Mouse (Mus musculus): Measurements from ENCODE around the gene Gm37240. TPM values are rescaled to one million over a fixed set of nuclear protein-coding genes. Genes with fewer than 3 reads are reported as not detected.

Gm37240 gene
- polyA plus RNA-seq, 1 experiment from 2014 or later = 1.1 TPM

DNA sequence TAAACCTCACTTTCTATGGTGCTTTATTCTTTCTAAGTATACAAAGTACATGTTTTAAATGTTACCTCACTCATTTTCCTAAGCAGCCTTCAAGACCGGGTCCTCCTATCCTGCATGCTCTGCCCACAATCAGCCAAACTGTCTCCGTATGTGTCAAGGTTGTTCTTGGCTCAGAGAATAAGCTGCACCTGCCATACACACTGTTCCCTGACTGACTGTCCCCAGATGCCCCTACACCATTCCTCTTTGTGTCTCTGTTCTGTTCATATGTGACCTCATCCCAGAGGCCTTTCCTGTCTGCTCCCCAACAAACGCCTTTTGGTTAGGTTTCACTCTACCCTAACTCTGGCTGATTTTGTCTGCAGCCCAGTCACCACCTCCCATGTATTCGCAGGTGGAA, 60.0 kb downstream of the Gm37240 start:
- Histone ChIP-seq H3K27me3 (replicated peaks; ENCODE audit: control insufficient read depth, insufficient read depth, low read length) (no peaks in the 10 kb centered on the region), H3K4me2 (ENCODE audit: low read length) (no peak overlapping the region), H3K36me3 (ENCODE audit: control insufficient read depth, insufficient read depth, low read length) (no peaks in the 10 kb centered on the region), H3K4me3 (ENCODE audit: low read depth, low read length) (no peak overlapping the region), H3K9ac (ENCODE audit: low read length) (no peak overlapping the region), H3K27ac (ENCODE audit: low read depth, low read length) (no peak overlapping the region), H3K4me1 (ENCODE audit: control insufficient read depth, insufficient read depth, low read length) (0 out of 2 replicates have a peak, but pooled peaks cover 3% of the 10 kb centered on the region), H3K9me3 (replicated peaks; ENCODE audit: control insufficient read depth, low read length) (no peaks in the 10 kb centered on the region)
- WGBS = 68% methylated on average over 4 of the region's 4 CpGs
- DNase-seq (ENCODE audit: low spot score) (no peak), ATAC-seq (no peak)

GRCm38 (mm10) chr3:85820839-85821548, 66.3 kb downstream of the Gm37240 start:
- no peak overlapping the region for H3K4me2 ChIP-seq (ENCODE audit: low read length)
- no peak for ATAC-seq
- peak; percentile 16 for DNase-seq (ENCODE audit: low spot score)

GRCm38 (mm10) chr3:85819319-85819718, 68.0 kb downstream of the Gm37240 start:
- Histone ChIP-seq H3K36me3 (ENCODE audit: control insufficient read depth, insufficient read depth, low read length) (no peaks in the 10 kb centered on the region), H3K4me1 (ENCODE audit: control insufficient read depth, insufficient read depth, low read length) (no peaks in the 10 kb centered on the region), H3K4me2 (ENCODE audit: low read length) (no peak overlapping the region), H3K9me3 (replicated peaks; ENCODE audit: control insufficient read depth, low read length) (no peaks in the 10 kb centered on the region), H3K27ac (ENCODE audit: low read depth, low read length) (no peak overlapping the region), H3K9ac (ENCODE audit: low read length) (no peak overlapping the region), H3K4me3 (ENCODE audit: low read depth, low read length) (no peak overlapping the region), H3K27me3 (replicated peaks; ENCODE audit: control insufficient read depth, insufficient read depth, low read length) (no peaks in the 10 kb centered on the region)
- no peak for DNase-seq (ENCODE audit: low spot score)
- no peak for ATAC-seq
- 81% methylated on average over 3 of the region's 3 CpGs for WGBS

More at GRCm38 (mm10) chr3:85820839-85821548, 66.3 kb downstream of the Gm37240 start:
- H3K4me1 ChIP-seq (ENCODE audit: control insufficient read depth, insufficient read depth, low read length) = no peaks in the 10 kb centered on the region
- no peaks in the 10 kb centered on the region for H3K9me3 ChIP-seq (replicated peaks; ENCODE audit: control insufficient read depth, low read length)
- H3K36me3 ChIP-seq (ENCODE audit: control insufficient read depth, insufficient read depth, low read length) = no peaks in the 10 kb centered on the region
- H3K27ac ChIP-seq (ENCODE audit: low read depth, low read length) = 0 out of 2 replicates have a peak overlapping the region, but pooled peaks have one; percentile 21
- no peaks in the 10 kb centered on the region for H3K27me3 ChIP-seq (replicated peaks; ENCODE audit: control insufficient read depth, insufficient read depth, low read length)
- H3K9ac ChIP-seq (ENCODE audit: low read length) = no peak overlapping the region
- 78% methylated on average over 15 of the region's 15 CpGs for WGBS
- H3K4me3 ChIP-seq (ENCODE audit: low read depth, low read length) = no peak overlapping the region

GRCm38 (mm10) chr3:85817191-85817590, 70.1 kb downstream of the Gm37240 start, which contains the start of gene Fam160a1:
Gene Fam160a1 (minus strand): TSS chr3:85817291.
- Histone ChIP-seq H3K4me3 (ENCODE audit: low read depth, low read length) (no peak within 1 kb of the TSS), H3K9me3 (replicated peaks; ENCODE audit: control insufficient read depth, low read length) (no peaks in the 10 kb centered on the region), H3K27ac (ENCODE audit: low read depth, low read length) (no peak within 1 kb of the TSS), H3K9ac (ENCODE audit: low read length) (no peak within 1 kb of the TSS), H3K4me1 (ENCODE audit: control insufficient read depth, insufficient read depth, low read length) (no peaks in the 10 kb centered on the region), H3K4me2 (ENCODE audit: low read length) (no peak within 1 kb of the TSS), H3K36me3 (ENCODE audit: control insufficient read depth, insufficient read depth, low read length) (no peaks in the 10 kb centered on the region), H3K27me3 (replicated peaks; ENCODE audit: control insufficient read depth, insufficient read depth, low read length) (no peaks in the 10 kb centered on the region)
- DNase-seq (ENCODE audit: low spot score) (no peak), ATAC-seq (no peak)
- 97% methylated on average over 2 of the region's 2 CpGs for WGBS

- ATAC-seq (no peak), DNase-seq (ENCODE audit: low spot score) (no peak)
- no peak overlapping the region for H3K4me3 ChIP-seq (ENCODE audit: low read depth, low read length)
- H3K27me3 ChIP-seq (replicated peaks; ENCODE audit: control insufficient read depth, insufficient read depth, low read length) = no peaks in the 10 kb centered on the region
- H3K27ac ChIP-seq (ENCODE audit: low read depth, low read length) = no peak overlapping the region
- H3K9ac ChIP-seq (ENCODE audit: low read length) = no peak overlapping the region
- no peaks in the 10 kb centered on the region for H3K4me1 ChIP-seq (ENCODE audit: control insufficient read depth, insufficient read depth, low read length)
- H3K4me2 ChIP-seq (ENCODE audit: low read length) = no peak overlapping the region
- H3K9me3 ChIP-seq (replicated peaks; ENCODE audit: control insufficient read depth, low read length) = no peaks in the 10 kb centered on the region
- 79% methylated on average over 7 of the region's 7 CpGs for WGBS
- H3K36me3 ChIP-seq (ENCODE audit: control insufficient read depth, insufficient read depth, low read length) = no peaks in the 10 kb centered on the region
Measured at GRCm38 (mm10) chr3:85814241-85814640, 73.1 kb downstream of the Gm37240 start.

DNA sequence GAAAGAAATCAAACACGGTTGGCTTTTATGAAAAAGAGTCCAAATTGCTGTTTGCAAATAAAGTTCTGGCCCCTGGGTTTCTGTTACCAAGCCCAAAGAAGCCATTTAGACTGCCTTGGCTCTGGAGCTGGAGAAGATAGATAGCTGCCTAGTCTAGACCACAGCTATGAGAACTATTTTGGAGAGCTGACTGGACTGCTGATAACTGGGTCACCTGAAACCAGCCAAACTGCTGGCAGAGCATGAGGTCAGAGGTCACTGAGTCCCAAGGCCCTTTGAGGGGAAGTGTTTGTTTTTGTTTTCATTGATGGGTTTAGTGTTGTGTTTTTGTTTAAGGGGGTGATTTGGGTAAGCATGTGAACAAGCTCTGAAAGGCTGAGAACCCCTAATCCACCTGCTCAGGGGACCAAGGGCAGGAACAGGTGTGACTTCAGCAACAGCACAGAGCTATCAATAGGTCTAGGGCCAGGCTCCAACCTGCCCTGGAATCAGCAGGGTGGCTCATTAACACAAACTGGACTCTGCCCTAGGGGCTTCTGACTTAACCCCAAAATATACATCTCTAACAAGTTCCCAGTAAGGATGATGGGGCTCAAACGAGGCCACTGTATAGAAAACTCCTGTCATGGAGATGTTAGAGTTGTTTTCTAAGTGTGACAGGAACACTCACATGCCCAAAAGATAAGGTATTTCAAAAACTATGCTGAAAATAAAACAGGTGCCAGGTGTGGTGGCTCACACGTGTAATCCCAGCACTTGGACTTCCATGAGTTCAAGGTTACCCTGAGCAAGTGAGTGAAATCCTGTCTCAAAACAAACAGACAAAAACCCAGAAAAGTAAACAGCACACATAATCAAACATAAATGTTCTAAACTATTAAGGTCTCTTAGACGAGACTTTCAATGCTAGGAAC, 74.0 kb downstream of the Gm37240 start:
- no peaks in the 10 kb centered on the region for H3K9me3 ChIP-seq (replicated peaks; ENCODE audit: control insufficient read depth, low read length)
- H3K4me3 ChIP-seq (ENCODE audit: low read depth, low read length) = no peak overlapping the region
- DNase-seq (ENCODE audit: low spot score) (no peak), ATAC-seq (no peak)
- H3K27me3 ChIP-seq (replicated peaks; ENCODE audit: control insufficient read depth, insufficient read depth, low read length) = no peaks in the 10 kb centered on the region
- H3K4me1 ChIP-seq (ENCODE audit: control insufficient read depth, insufficient read depth, low read length) = no peaks in the 10 kb centered on the region
- no peak overlapping the region for H3K4me2 ChIP-seq (ENCODE audit: low read length)
- 68% methylated on average over 4 of the region's 4 CpGs for WGBS
- no peak overlapping the region for H3K9ac ChIP-seq (ENCODE audit: low read length)
- no peaks in the 10 kb centered on the region for H3K36me3 ChIP-seq (ENCODE audit: control insufficient read depth, insufficient read depth, low read length)
- no peak overlapping the region for H3K27ac ChIP-seq (ENCODE audit: low read depth, low read length)

GRCm38 (mm10) chr3:85812010-85812409, 75.3 kb downstream of the Gm37240 start:
- Histone ChIP-seq H3K27ac (ENCODE audit: low read depth, low read length) (no peak overlapping the region), H3K4me3 (ENCODE audit: low read depth, low read length) (no peak overlapping the region), H3K4me2 (ENCODE audit: low read length) (no peak overlapping the region), H3K9me3 (replicated peaks; ENCODE audit: control insufficient read depth, low read length) (no peaks in the 10 kb centered on the region), H3K9ac (ENCODE audit: low read length) (no peak overlapping the region), H3K27me3 (replicated peaks; ENCODE audit: control insufficient read depth, insufficient read depth, low read length) (no peaks in the 10 kb centered on the region), H3K4me1 (ENCODE audit: control insufficient read depth, insufficient read depth, low read length) (no peaks in the 10 kb centered on the region), H3K36me3 (ENCODE audit: control insufficient read depth, insufficient read depth, low read length) (no peaks in the 10 kb centered on the region)
- no peak for DNase-seq (ENCODE audit: low spot score)
- 94% methylated on average over 5 of the region's 5 CpGs for WGBS
- ATAC-seq = no peak

GRCm38 (mm10) chr3:85793166-85793565, 94.2 kb downstream of the Gm37240 start:
- DNase-seq (ENCODE audit: low spot score) = no peak
- no peak for ATAC-seq
- H3K27ac ChIP-seq (ENCODE audit: low read depth, low read length) = no peak overlapping the region
- H3K27me3 ChIP-seq (replicated peaks; ENCODE audit: control insufficient read depth, insufficient read depth, low read length) = no peaks in the 10 kb centered on the region
- H3K9ac ChIP-seq (ENCODE audit: low read length) = no peak overlapping the region
- 91% methylated on average over 1 of the region's 1 CpGs for WGBS
- no peaks in the 10 kb centered on the region for H3K36me3 ChIP-seq (ENCODE audit: control insufficient read depth, insufficient read depth, low read length)
- H3K4me3 ChIP-seq (ENCODE audit: low read depth, low read length) = no peak overlapping the region
- H3K4me1 ChIP-seq (ENCODE audit: control insufficient read depth, insufficient read depth, low read length) = no peaks in the 10 kb centered on the region
- no peak overlapping the region for H3K4me2 ChIP-seq (ENCODE audit: low read length)
- H3K9me3 ChIP-seq (replicated peaks; ENCODE audit: control insufficient read depth, low read length) = no peaks in the 10 kb centered on the region

DNA sequence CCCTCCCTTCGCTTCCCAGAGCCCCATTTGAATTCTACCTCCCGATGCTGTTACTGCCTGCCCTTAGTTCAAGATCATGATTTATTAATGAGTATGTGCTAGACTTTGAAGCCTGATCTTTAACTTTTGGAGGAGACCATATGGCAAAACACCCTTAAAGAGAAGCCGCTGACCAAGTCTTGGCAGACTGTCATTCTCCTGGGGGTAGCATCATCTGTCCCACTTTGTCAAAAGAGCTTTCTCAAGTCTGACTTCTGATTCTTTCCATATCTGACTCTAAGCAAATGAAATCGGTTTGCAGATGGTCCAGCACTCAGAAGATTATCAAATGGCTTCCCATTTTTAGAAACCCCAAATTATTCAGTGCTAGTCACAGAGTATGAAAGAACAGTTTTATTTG, 97.6 kb downstream of the Gm37240 start:
- Histone ChIP-seq H3K4me1 (ENCODE audit: control insufficient read depth, insufficient read depth, low read length) (no peaks in the 10 kb centered on the region), H3K27me3 (replicated peaks; ENCODE audit: control insufficient read depth, insufficient read depth, low read length) (no peaks in the 10 kb centered on the region), H3K9me3 (replicated peaks; ENCODE audit: control insufficient read depth, low read length) (no peaks in the 10 kb centered on the region), H3K4me3 (ENCODE audit: low read depth, low read length) (no peak overlapping the region), H3K9ac (ENCODE audit: low read length) (no peak overlapping the region), H3K27ac (ENCODE audit: low read depth, low read length) (no peak overlapping the region), H3K4me2 (ENCODE audit: low read length) (no peak overlapping the region), H3K36me3 (ENCODE audit: control insufficient read depth, insufficient read depth, low read length) (no peaks in the 10 kb centered on the region)
- ATAC-seq (peak; percentile 44; the same call in 1 of the 2 replicates), DNase-seq (ENCODE audit: low spot score) (peak; percentile 32)
- WGBS = 67% methylated on average over 4 of the region's 4 CpGs
